Mouse (Mus musculus): Measurements from ENCODE around the gene Calr3. TPM values are rescaled to one million over a fixed set of nuclear protein-coding genes. Genes with fewer than 3 reads are reported as not detected.

Calr3 gene
- total RNA-seq, 2 experiments from 2014 or later = 0.74 to 1.1 TPM

Small RNA genes lying within 50 kb of the gene (microRNA-seq; reads per million reads assigned to microRNA genes)
- 6.0 reads per million, percentile 15 among the genes with 10 or more reads in this experiment for gene Mir7068

Other genes with a start within 250 kb of the Calr3 start
- under 1 TPM in 1 of 2 experiments, not detected in 1; 0.16 TPM for gene Cib3, start 231.0 kb downstream of the Calr3 start, total RNA-seq (2021)
- gene Gm11034, start 230.2 kb downstream of the Calr3 start, total RNA-seq (2021) = not detected
- gene Fam32a, start 224.1 kb downstream of the Calr3 start, total RNA-seq (2021) = 10 to 100 TPM; 71.3 to 76.4 TPM
- 100 to 1,000 TPM; 155 to 161 TPM for gene Ap1m1, start 203.9 kb downstream of the Calr3 start, total RNA-seq (2021)
- gene Gm10282, start 138.6 kb downstream of the Calr3 start, total RNA-seq (2021) = 10 to 100 TPM; 18.5 to 19.4 TPM
- gene Klf2, start 124.8 kb downstream of the Calr3 start, total RNA-seq (2021) = 10 to 100 TPM; 13.1 to 15.1 TPM
- 10 to 100 TPM; 83.1 to 87.6 TPM for gene Eps15l1, start 22.4 kb downstream of the Calr3 start, total RNA-seq (2021)
- 10 to 100 TPM; 14.1 to 15.5 TPM for gene 1700030K09Rik, start within 50 bp of the Calr3 start, total RNA-seq (2021)
- 10 to 100 TPM; 75.6 to 85.4 TPM for gene Cherp, start 31.4 kb upstream of the Calr3 start, total RNA-seq (2021)
- 10 to 100 TPM; 35.2 to 39.2 TPM for gene Slc35e1, start 48.7 kb upstream of the Calr3 start, total RNA-seq (2021)
- gene Med26, start 104.4 kb upstream of the Calr3 start, total RNA-seq (2021) = 10 to 100 TPM; 13.3 to 13.8 TPM
- 100 to 1,000 TPM; 131 to 140 TPM for gene Smim7, start 127.2 kb upstream of the Calr3 start, total RNA-seq (2021)
- 10 to 100 TPM; 32.4 to 33.4 TPM for gene Tmem38a, start 128.2 kb upstream of the Calr3 start, total RNA-seq (2021)
- gene Nwd1, start 202.8 kb upstream of the Calr3 start, total RNA-seq (2021) = 10 to 100 TPM; 21.6 to 23.4 TPM